31 mouse cellular contexts compared by ENCODE assay signal in the genomic region with DNA sequence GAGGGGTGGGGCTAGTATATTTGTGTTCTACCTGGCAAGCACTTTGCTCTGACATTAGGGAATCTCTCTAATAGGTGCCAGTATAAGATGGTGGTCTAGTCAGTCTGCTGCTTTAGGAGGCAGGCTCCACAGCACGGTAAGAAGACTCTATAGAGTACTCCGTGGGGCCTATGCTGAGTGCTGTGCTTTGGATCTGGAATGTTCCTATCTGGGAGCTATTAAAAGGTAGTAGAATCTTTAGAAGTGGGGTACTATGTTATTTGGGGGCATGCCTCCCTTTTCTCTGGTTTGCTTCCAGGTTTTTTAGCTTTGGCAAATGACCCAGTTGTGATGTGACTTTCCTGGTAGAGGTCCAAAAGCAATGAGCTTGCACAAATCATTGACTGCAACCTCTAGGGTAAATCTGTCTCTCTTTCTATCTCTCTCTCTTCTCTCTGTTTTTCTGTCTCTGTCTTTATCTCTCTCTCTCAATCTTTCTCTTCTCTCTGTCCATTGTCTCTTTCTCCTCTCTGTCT.
A peak's percentile ranks its signal among the peaks of the same experiment; 100 is the strongest.
DNase-seq lines count a peak whose midpoint lies in the region; ATAC-seq and TF ChIP-seq lines count a peak whose summit lies in the region.
"Had no signal": no experiment of that assay in that cellular context is flagged by ENCODE, and none has a peak within 500 bp of the region (broad histone marks: within the 10 kb centered on the region; RNA-seq: fewer than 3 reads in every experiment).

No protein-coding gene starts in this region.

- 0 out of 2 replicates have a peak, but pooled peaks cover 5% of the 10 kb centered on the region for H3K27me3 ChIP-seq in heart, embryonic 12.5 days (replicated peaks)
- H3K27me3 ChIP-seq in liver, adult 2 months (ENCODE audit: control insufficient read depth, insufficient read depth, low read length), result no peaks in the 10 kb centered on the region
- H3K27me3 ChIP-seq in liver, embryonic 12.5 days (replicated peaks), result no peaks in the 10 kb centered on the region
- H3K27me3 ChIP-seq: embryonic facial prominence, embryonic 15.5 days; hindbrain, embryonic 12.5 days; intestine, embryonic 15.5 days; limb, embryonic 12.5 days; neural tube, embryonic 12.5 days; Patski had no signal

- peak; percentile 55 for DNase-seq in adrenal gland, adult 2 months
- no peak for DNase-seq in adrenal gland, postnatal 36 days
- peak; percentile 46 to 67 for DNase-seq in heart, adult 18-20 months
- peak; percentile 22 for DNase-seq in liver, adult 2 months (ENCODE audit: extremely low read depth, low read depth, low spot score)
- peak; percentile 50 to 63 for DNase-seq in heart, postnatal 10 days
- no peak for DNase-seq in left cerebral cortex, adult 8-10 months (ENCODE audit: low spot score in 2 of 2)
- DNase-seq: cerebellum, adult 2 months; cerebellum, postnatal 25 days; gastrocnemius, postnatal 10 days; kidney, postnatal 25 days; liver, postnatal 0 days; lung, postnatal 14 days; right cerebral cortex, adult 18-20 months; spleen, adult 18-20 months; thymus, postnatal 25 days had no signal

- no peaks in the 10 kb centered on the region for H3K36me3 ChIP-seq in heart, embryonic 12.5 days
- no peaks in the 10 kb centered on the region for H3K36me3 ChIP-seq in liver, adult 2 months (ENCODE audit: control insufficient read depth, insufficient read depth, low read length)
- H3K36me3 ChIP-seq in liver, embryonic 12.5 days, result no peaks in the 10 kb centered on the region
- H3K36me3 ChIP-seq: embryonic facial prominence, embryonic 10.5 days; embryonic facial prominence, embryonic 15.5 days; forebrain, embryonic 12.5 days; G1E; hindbrain, embryonic 12.5 days; intestine, embryonic 15.5 days; kidney, embryonic 15.5 days; limb, embryonic 12.5 days; neural tube, embryonic 12.5 days had no signal

- ATAC-seq in heart, embryonic 12.5 days (ENCODE audit: insufficient number of reproducible peaks, low FRiP score), result no peak
- ATAC-seq in liver, embryonic 12.5 days, result no peak
- ATAC-seq: hindbrain, postnatal 0 days; intestine, embryonic 15.5 days; liver, postnatal 0 days; Patski had no signal

- no peak for TF ChIP-seq CTCF in liver, adult 2 months (IDR thresholded peaks at IDR 0.05; ENCODE audit: low read depth, low read length)

- H3K9ac ChIP-seq in heart, embryonic 12.5 days, result no peak overlapping the region
- H3K9ac ChIP-seq in liver, adult 2 months (ENCODE audit: low read depth, low read length), result no peak overlapping the region
- no peak overlapping the region for H3K9ac ChIP-seq in liver, embryonic 12.5 days
- H3K9ac ChIP-seq: embryonic facial prominence, embryonic 15.5 days; forebrain, embryonic 12.5 days; hindbrain, embryonic 12.5 days; intestine, embryonic 15.5 days; kidney, embryonic 15.5 days; limb, embryonic 12.5 days; liver, postnatal 0 days; neural tube, embryonic 12.5 days had no signal

- intact Hi-C loops in heart, postnatal 10 days (cut with DNase I), result loop anchor here (5.0 kb wide), 1 partner anchor 89 kb away; no protein-coding TSS in a partner anchor

- H3K27ac ChIP-seq in heart, embryonic 12.5 days (ENCODE audit: poor library complexity, severe bottlenecking), result no peak overlapping the region
- no peak overlapping the region for H3K27ac ChIP-seq in liver, adult 2 months (replicated peaks; ENCODE audit: insufficient read depth, low read depth, low read length)
- no peak overlapping the region for H3K27ac ChIP-seq in liver, embryonic 12.5 days
- H3K27ac ChIP-seq: embryonic facial prominence, embryonic 10.5 days; embryonic facial prominence, embryonic 15.5 days; forebrain, embryonic 12.5 days; hindbrain, embryonic 12.5 days; hindbrain, postnatal 0 days; intestine, embryonic 15.5 days; kidney, embryonic 15.5 days; limb, embryonic 12.5 days; neural tube, embryonic 12.5 days had no signal

- H3K4me2 ChIP-seq in heart, embryonic 12.5 days, result no peak overlapping the region
- no peak overlapping the region for H3K4me2 ChIP-seq in liver, embryonic 12.5 days
- H3K4me2 ChIP-seq: embryonic facial prominence, embryonic 15.5 days; forebrain, embryonic 12.5 days; hindbrain, embryonic 12.5 days; intestine, embryonic 15.5 days; kidney, embryonic 15.5 days; limb, embryonic 12.5 days; liver, embryonic 11.5 days; midbrain, embryonic 11.5 days; neural tube, embryonic 12.5 days had no signal

- peaks cover 19% of the 10 kb centered on the region for H3K4me1 ChIP-seq in heart, embryonic 12.5 days (replicated peaks)
- H3K4me1 ChIP-seq in liver, adult 2 months (ENCODE audit: control insufficient read depth, insufficient read depth, low read length), result no peaks in the 10 kb centered on the region
- no peaks in the 10 kb centered on the region for H3K4me1 ChIP-seq in liver, embryonic 12.5 days
- H3K4me1 ChIP-seq: intestine, embryonic 15.5 days had no signal

- H3K4me3 ChIP-seq in heart, embryonic 12.5 days, result no peak overlapping the region
- no peak overlapping the region for H3K4me3 ChIP-seq in liver, adult 2 months (ENCODE audit: insufficient read depth, low read depth, low read length)
- no peak overlapping the region for H3K4me3 ChIP-seq in liver, embryonic 12.5 days
- H3K4me3 ChIP-seq: embryonic facial prominence, embryonic 10.5 days; embryonic facial prominence, embryonic 15.5 days; forebrain, embryonic 12.5 days; hindbrain, embryonic 12.5 days; intestine, embryonic 15.5 days; kidney, embryonic 15.5 days; limb, embryonic 12.5 days; myocyte; neural tube, embryonic 12.5 days had no signal

- no peaks in the 10 kb centered on the region for H3K9me3 ChIP-seq in heart, embryonic 12.5 days (replicated peaks)
- H3K9me3 ChIP-seq in liver, embryonic 12.5 days (replicated peaks), result no peaks in the 10 kb centered on the region
- H3K9me3 ChIP-seq: embryonic facial prominence, embryonic 10.5 days; embryonic facial prominence, embryonic 15.5 days; forebrain, embryonic 12.5 days; G1E; hindbrain, embryonic 12.5 days; intestine, embryonic 15.5 days; kidney, embryonic 15.5 days; limb, embryonic 12.5 days; neural tube, embryonic 12.5 days had no signal

- WGBS in heart, embryonic 12.5 days, result 70% methylated on average over 2 of the region's 2 CpGs
- WGBS in liver, adult 2 months, result 87% methylated on average over 2 of the region's 2 CpGs
- 66% methylated on average over 2 of the region's 2 CpGs for WGBS in liver, embryonic 12.5 days (ENCODE audit: insufficient replicate concordance)

- TF ChIP-seq POLR2A in liver, adult 2 months (IDR thresholded peaks at IDR 0.05; ENCODE audit: extremely low read depth, insufficient read depth, low read length), result no peak

- H3K79me2 ChIP-seq in liver, adult 2 months (ENCODE audit: control insufficient read depth, insufficient read depth, low read length), result no peaks in the 10 kb centered on the region

Comparison
In these comparisons a context has a peak if more than half of its experiments do, and no peak if none do; other contexts are left out.
1. DNase-seq: peak in adrenal gland, adult 2 months (single experiment), heart, adult 18-20 months (2 of 2), liver, adult 2 months (single experiment) and heart, postnatal 10 days (2 of 2); none in adrenal gland, postnatal 36 days (0 of 2) and left cerebral cortex, adult 8-10 months (0 of 2).